Mouse (Mus musculus) heart, postnatal 10 days (tissue): Measurements from ENCODE around the gene Fgfr2. TPM values are rescaled to one million over a fixed set of nuclear protein-coding genes. Genes with fewer than 3 reads are reported as not detected.

ENCODE experiments used
- DNase-seq, 2 experiments: peaks; one replicate each; pipeline ENCODE4 v3.0.0; 2021
- intact Hi-C: fragments of 180-260 bp; cut with DNase I; formaldehyde crosslinking; loops from one replicate; pipeline ENCODE4 v1.15.1; 2025
- total RNA-seq, 2 experiments: library from RNA; stranded (reverse); gene quantifications; 2 replicates each; pipeline ENCODE4 v1.2.3; 2021

The Fgfr2 gene
- total RNA-seq, 2 experiments from 2014 or later = 6.2 to 6.3 TPM

DNA sequence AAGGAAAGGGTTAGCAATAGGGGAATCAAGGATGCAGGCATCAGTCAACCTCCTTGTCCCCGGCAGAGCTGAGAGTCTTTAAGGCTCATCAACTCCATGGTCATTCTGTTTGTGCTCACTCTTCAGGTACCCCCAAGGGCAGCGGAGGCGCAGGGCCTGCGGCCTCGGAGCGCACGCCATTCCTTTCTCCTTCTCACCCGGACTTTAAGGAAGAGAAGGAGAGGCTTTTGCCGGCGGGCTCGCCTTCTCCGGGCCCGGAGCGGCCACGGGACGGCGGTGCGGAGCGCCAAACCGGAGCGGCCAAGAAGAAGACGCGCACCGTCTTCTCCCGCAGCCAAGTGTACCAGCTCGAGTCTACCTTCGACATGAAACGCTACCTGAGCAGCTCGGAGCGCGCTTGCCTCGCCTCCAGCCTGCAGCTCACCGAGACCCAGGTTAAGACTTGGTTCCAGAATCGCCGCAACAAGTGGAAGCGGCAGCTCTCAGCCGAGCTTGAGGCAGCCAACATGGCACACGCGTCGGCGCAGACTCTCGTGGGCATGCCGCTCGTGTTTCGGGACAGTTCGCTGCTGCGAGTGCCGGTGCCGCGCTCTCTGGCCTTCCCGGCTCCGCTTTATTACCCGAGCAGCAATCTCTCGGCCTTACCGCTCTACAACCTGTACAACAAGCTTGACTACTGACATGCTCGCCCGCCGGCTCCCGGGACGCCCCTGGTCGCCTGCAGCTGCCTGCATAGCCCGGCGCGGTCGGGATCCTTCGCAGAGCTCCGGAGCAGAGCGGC is 1567.7 kb downstream of the Fgfr2 start:
- intact Hi-C loops = loop anchor here (2.0 to 5.0 kb wide), 3 partner anchors 15 to 193 kb away; partner anchors contain the start of gene 2310057M21Rik
- DNase-seq = peak; percentile 32 to 54

- DNase-seq = peak in 1 of 2 experiments; percentile 20
- intact Hi-C loops = loop anchor here (5.0 kb wide), 2 partner anchors 147 to 192 kb away; partner anchors contain the start of gene 2310057M21Rik
These were observed 1568.6 kb downstream of the Fgfr2 start for GRCm38 (mm10) chr7:131554341-131555180.

DNA sequence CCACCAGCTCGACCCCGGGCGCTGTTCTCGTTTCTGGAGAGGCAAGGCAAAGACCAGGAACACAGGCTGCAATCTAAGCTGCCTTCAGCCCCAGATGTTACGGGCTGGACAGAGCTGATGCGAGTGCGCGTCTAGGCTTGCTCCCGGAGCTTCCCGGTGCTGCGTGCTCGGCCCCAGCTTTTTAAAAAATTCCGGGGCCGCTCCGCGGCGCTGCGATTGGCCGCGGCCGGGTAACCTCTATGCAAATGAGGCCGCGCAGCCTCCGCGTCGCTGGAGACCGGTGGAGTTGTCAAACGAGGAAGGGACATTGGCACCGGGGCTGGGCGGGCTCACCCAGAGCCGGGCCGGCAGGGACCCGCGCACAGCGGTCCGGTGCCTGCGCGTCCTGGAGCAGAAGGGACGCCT is 1569.4 kb downstream of the Fgfr2 start:
- intact Hi-C loops = no loop called here

GRCm38 (mm10) chr7:131552781-131553180 is 1570.4 kb downstream of the Fgfr2 start:
- DNase-seq = no peak
- intact Hi-C loops = no loop called here

More for the DNA sequence above, 1569.4 kb downstream of the Fgfr2 start:
- DNase-seq = peak; percentile 30 to 41

DNA sequence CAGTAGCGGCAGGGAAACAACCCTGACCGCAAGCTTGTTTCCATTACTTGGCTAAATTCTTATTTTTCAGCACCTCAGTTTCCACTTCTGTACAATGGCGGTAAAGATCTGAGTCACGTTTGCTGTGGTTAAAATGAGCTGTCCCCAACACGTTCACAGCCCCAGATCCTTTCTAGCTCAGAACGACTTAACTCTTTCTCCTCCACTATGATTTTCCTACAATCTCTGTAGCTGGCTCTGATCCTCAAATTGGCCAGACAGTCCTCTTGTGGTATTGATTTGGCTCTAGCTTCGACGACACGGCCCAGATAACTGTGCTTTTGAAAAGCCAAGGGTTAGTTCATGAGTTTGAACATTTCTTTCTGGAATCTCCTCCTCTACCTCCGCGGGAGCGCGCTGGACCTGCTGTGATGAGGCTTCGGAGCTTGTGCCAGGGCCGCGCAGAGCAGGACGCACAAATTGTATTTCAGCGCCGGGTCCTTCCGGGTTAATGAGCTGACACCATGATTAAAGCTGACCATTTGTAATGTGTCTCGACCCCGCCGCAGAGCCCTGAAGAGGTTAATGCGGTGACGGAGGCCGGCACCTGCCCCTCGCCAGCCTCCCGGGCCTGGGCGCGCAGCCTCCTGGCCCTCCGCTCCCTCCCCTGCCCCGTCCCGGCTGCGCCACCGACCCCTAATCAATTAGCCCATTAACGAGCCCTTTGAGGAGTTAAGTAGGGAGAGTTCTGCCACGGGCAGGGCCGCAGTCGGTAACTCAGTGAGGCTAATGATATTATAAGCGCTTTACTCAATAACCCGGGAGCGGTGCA is 1571.0 kb downstream of the Fgfr2 start:
- intact Hi-C loops = no loop called here
- DNase-seq = no peak

- intact Hi-C loops = no loop called here
- no peak for DNase-seq
These were observed 1571.7 kb downstream of the Fgfr2 start for GRCm38 (mm10) chr7:131551471-131551870.

- DNase-seq = no peak
- intact Hi-C loops = no loop called here
These were observed 1574.7 kb downstream of the Fgfr2 start, which contains the start of gene Hmx2 for GRCm38 (mm10) chr7:131548473-131548872. Gene Hmx2 (plus strand): TSS chr7:131548773.

- intact Hi-C loops = no loop called here
- DNase-seq = no peak
These were observed 1575.7 kb downstream of the Fgfr2 start for GRCm38 (mm10) chr7:131547481-131547880.

DNA sequence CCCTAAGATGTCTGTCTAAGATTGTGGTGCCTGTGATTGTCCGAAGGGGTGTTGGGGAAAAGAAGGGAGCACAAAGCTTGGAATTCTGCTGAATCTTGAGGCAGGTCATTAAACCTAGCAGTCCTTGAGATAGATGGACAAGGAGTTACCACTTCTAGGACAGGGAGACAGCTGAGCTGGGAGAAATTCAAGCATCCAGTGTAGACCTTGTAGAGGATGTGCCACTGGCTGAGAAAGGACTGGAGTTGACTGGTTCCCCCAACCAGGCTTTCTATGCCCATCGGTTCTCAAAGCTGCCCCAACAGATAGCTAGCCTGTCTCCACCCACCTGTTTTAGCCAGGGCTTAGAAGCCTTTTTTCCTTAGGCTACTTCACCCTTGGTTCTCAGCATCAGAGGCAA is 1576.7 kb downstream of the Fgfr2 start:
- DNase-seq = no peak
- intact Hi-C loops = no loop called here

DNA sequence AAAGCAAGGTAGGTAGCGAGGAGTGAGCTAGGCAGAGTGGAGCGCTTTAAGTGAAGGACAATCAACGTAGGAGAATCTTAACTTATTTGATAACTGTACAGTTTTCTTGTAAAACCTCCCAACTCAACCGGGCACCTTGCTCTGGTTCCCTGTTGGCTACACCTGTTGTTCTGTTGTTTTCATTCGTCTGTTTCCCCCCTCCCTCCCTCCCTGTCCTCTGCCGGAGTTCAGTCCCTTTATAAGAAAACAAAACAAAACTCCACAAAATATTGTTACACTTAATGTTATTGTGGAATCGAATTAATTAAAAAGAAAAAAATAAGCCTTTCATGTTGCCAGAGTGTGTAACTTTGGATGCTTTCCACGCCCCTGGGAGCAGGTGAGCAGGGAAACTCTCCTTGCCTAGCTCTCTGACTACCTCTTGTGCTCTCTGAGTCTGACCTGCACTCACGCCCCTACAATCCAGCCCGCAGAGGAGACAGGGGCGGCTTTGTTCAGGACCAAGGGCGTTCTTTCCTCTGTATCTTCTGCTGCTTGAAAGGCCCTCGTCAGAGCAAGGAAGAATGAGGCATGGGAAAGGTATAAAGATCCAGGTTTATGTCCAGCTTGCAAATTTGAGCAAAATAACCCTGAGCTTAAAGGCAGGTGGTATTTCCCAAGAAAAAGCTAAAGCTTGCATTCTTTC is 1577.3 kb downstream of the Fgfr2 start:
- intact Hi-C loops = no loop called here
- DNase-seq = no peak

GRCm38 (mm10) chr7:131544871-131545270 is 1578.3 kb downstream of the Fgfr2 start:
- DNase-seq = no peak
- intact Hi-C loops = loop anchor here (5.0 kb wide), 2 partner anchors 133 to 1007 kb away; partner anchors contain the start of genes Acadsb and Ikzf5

DNA sequence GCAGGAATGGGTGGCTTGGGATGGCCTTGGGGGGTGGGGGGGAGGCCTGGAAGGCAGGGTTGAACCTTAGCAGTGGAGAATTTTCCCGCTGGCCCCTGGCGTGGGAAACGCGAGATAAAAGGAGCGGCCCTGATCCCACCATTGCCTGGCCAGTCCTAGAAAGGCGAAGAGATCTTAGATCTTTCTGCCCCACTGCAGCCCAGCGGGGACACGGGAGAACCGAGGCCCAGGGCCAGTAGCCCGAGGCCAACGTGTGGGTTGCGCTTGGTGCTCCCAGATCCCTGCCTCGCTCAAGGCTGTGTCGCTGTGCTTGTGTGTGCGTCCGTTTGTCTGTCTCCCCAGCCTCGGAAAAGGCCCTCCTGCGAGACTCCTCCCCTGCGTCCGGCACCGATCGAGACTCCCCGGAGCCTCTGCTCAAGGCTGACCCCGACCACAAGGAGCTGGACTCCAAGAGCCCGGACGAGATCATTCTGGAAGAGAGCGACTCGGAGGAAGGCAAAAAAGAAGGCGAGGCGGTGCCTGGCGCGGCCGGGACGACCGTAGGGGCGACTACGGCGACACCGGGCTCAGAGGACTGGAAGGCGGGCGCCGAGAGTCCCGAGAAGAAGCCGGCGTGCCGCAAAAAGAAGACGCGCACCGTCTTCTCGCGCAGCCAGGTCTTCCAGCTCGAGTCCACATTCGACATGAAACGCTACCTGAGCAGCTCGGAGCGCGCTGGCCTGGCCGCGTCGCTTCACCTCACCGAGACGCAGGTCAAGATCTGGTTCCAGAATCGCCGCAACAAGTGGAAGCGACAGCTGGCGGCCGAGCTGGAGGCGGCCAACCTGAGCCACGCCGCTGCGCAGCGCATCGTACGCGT is 1579.3 kb downstream of the Fgfr2 start:
- intact Hi-C loops = loop anchor here (5.0 kb wide), 2 partner anchors 132 to 1008 kb away; partner anchors contain the start of genes Acadsb and Ikzf5
- peak in 1 of 2 experiments; percentile 37 for DNase-seq

- intact Hi-C loops = loop anchor here (5.0 kb wide), 2 partner anchors 131 to 1009 kb away; partner anchors contain the start of genes Acadsb and Ikzf5
- DNase-seq = peak in 1 of 2 experiments; percentile 20
These were observed 1580.1 kb downstream of the Fgfr2 start for GRCm38 (mm10) chr7:131542872-131543622.

GRCm38 (mm10) chr7:131542115-131542871 is 1580.9 kb downstream of the Fgfr2 start, which contains the start of gene Hmx3:
Gene Hmx3 (plus strand): TSS chr7:131542867.
- peak in 1 of 2 experiments; percentile 14 for DNase-seq
- intact Hi-C loops = loop anchor here (5.0 kb wide), 2 partner anchors 130 to 1010 kb away; partner anchors contain the start of genes Acadsb and Ikzf5

- intact Hi-C loops = loop anchor here (2.0 to 5.0 kb wide), 3 partner anchors 15 to 1011 kb away; partner anchors contain the start of genes Acadsb and Ikzf5
- no peak for DNase-seq
These were observed 1581.7 kb downstream of the Fgfr2 start for GRCm38 (mm10) chr7:131541184-131542114.

DNA sequence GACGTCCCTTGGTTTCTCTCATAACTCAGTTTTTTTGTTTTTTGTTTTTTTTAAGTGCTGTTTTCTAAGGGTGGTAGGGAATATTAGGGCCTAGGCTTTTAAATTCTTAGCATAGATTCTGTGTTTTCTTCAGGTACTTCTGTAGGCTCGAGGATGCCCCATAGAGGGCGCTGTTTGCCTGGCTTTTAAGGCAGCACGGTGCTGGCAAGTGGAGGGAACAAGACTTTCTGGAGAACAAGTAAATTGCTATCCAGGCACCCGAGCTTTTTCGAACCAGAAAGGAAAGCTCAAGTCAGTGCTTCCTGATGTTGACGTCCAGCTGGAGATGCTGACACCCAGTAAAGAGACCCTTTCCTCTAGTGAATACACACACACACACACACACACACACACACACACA is 1583.2 kb downstream of the Fgfr2 start:
- intact Hi-C loops = loop anchor here (1.0 to 5.0 kb wide), 5 partner anchors 17 to 1012 kb away; partner anchors contain the start of genes Acadsb and Ikzf5
- peak; percentile 85 to 92 for DNase-seq
